Mouse (Mus musculus): ENCODE data around the gene Med27. TPM values are rescaled to one million over a fixed set of nuclear protein-coding genes. Genes with fewer than 3 reads are reported as not detected.

Med27 gene
- polyA plus RNA-seq, 1 experiment: 73.2 TPM

DNA sequence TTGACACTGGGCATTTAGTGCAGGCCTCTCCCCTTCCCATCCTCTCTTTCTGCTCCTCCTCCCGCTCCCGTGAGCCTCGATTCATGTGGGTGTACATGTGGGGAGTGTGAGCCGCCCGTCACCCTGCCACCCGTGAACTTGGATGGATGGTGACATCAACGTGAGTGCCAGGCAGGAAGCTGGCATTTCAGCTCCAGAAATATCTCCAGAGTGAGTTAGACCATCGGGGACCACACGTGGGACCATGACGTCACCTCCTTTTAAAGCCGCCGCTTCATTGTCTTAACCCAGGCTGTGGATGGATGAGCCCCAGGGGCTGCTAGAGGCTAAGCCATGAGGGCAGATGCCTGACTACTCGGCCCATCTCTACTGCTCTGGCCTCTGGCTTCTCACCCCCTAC is 195.4 kb downstream of the Med27 start:
- H3K4me1 ChIP-seq (replicated peaks; ENCODE audit: control insufficient read depth, insufficient read depth, low read length): no peaks in the 10 kb centered on the region
- H3K4me3 ChIP-seq (ENCODE audit: control insufficient read depth, insufficient read depth, low read length): no peak overlapping the region
- no peak for DNase-seq
- 66% methylated on average over 13 of the region's 13 CpGs for WGBS
- no peak overlapping the region for H3K27ac ChIP-seq (ENCODE audit: control insufficient read depth, insufficient read depth, low read length)
- no peaks in the 10 kb centered on the region for H3K36me3 ChIP-seq (ENCODE audit: control insufficient read depth, insufficient read depth, low read length)
- H3K27me3 ChIP-seq (ENCODE audit: control insufficient read depth, insufficient read depth, low read length): no peaks in the 10 kb centered on the region
- no peak for TF ChIP-seq CTCF (IDR thresholded peaks at IDR 0.05; ENCODE audit: borderline replicate concordance, control insufficient read depth, extremely low read depth, insufficient read depth, low read length, poor library complexity)
- TF ChIP-seq POLR2A (IDR thresholded peaks at IDR 0.05; ENCODE audit: control insufficient read depth, extremely low read depth, insufficient read depth, low read length, poor library complexity): no peak

DNA sequence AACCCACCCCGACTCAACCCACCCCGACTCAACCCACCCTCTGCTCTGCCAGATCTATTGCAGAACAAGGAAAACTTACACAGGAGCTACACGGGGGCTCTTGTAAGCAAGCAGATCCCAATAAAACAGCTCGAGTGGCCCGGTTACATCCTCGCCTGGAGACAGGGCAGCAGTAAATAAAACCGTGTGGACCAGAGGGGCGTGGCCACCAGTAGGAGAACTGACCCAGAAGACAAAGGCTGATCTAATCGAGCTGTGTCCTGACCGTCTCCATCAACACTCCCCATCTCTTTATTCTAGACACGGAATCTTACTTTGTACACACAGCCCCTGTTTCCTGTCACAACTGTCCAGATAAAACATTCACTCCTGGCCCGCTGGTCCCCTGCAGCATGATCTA is 200.0 kb downstream of the Med27 start:
- no peaks in the 10 kb centered on the region for H3K4me1 ChIP-seq (replicated peaks; ENCODE audit: control insufficient read depth, insufficient read depth, low read length)
- H3K36me3 ChIP-seq (ENCODE audit: control insufficient read depth, insufficient read depth, low read length): no peaks in the 10 kb centered on the region
- H3K27ac ChIP-seq (ENCODE audit: control insufficient read depth, insufficient read depth, low read length): no peak overlapping the region
- TF ChIP-seq CTCF (IDR thresholded peaks at IDR 0.05; ENCODE audit: borderline replicate concordance, control insufficient read depth, extremely low read depth, insufficient read depth, low read length, poor library complexity) (no peak), POLR2A (IDR thresholded peaks at IDR 0.05; ENCODE audit: control insufficient read depth, extremely low read depth, insufficient read depth, low read length, poor library complexity) (no peak)
- DNase-seq: no peak
- WGBS: 41% methylated on average over 12 of the region's 12 CpGs
- no peaks in the 10 kb centered on the region for H3K27me3 ChIP-seq (ENCODE audit: control insufficient read depth, insufficient read depth, low read length)
- H3K4me3 ChIP-seq (ENCODE audit: control insufficient read depth, insufficient read depth, low read length): no peak overlapping the region

DNA sequence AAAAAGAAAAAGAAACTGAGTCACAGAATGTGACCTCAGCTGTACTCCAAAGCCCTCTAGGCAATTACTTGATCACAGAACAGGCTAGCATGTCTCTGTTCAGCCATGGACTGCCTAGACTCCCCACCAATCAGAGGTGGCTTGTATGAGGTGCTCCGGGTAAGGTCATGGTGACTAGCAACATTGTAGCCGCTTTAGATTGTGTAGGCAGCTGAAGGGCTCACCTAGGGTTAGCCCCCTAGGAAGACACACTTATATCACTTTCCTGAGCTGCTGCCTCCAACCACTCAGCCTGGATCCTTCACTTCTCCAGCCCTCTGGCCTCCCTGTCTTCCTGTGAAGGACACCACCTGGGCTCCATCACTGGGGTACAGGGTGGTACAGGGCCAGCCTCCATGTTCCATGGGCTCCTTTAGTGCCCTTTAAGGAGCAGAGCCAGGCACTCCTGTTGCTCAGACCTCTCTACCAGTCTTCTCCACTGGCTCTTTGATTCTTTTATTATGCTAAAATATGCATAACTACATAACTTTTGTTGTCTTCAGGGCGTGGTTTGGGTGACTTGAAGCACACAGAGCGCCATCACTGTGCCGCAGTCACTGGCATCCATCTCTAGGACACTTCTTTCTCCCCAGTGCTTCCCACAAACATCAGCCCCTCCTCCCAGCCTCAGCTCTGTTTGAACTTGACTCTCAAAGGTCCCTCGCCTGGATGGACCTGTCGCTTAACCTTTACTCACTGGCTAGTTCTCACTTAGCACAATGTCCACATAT is 205.4 kb downstream of the Med27 start:
- Histone ChIP-seq H3K27me3 (ENCODE audit: control insufficient read depth, insufficient read depth, low read length) (no peaks in the 10 kb centered on the region), H3K27ac (ENCODE audit: control insufficient read depth, insufficient read depth, low read length) (no peak overlapping the region), H3K36me3 (ENCODE audit: control insufficient read depth, insufficient read depth, low read length) (no peaks in the 10 kb centered on the region), H3K4me1 (replicated peaks; ENCODE audit: control insufficient read depth, insufficient read depth, low read length) (no peaks in the 10 kb centered on the region), H3K4me3 (ENCODE audit: control insufficient read depth, insufficient read depth, low read length) (no peak overlapping the region)
- 91% methylated on average over 7 of the region's 7 CpGs for WGBS
- TF ChIP-seq CTCF (IDR thresholded peaks at IDR 0.05; ENCODE audit: borderline replicate concordance, control insufficient read depth, extremely low read depth, insufficient read depth, low read length, poor library complexity) (no peak), POLR2A (IDR thresholded peaks at IDR 0.05; ENCODE audit: control insufficient read depth, extremely low read depth, insufficient read depth, low read length, poor library complexity) (no peak)
- DNase-seq: no peak

DNA sequence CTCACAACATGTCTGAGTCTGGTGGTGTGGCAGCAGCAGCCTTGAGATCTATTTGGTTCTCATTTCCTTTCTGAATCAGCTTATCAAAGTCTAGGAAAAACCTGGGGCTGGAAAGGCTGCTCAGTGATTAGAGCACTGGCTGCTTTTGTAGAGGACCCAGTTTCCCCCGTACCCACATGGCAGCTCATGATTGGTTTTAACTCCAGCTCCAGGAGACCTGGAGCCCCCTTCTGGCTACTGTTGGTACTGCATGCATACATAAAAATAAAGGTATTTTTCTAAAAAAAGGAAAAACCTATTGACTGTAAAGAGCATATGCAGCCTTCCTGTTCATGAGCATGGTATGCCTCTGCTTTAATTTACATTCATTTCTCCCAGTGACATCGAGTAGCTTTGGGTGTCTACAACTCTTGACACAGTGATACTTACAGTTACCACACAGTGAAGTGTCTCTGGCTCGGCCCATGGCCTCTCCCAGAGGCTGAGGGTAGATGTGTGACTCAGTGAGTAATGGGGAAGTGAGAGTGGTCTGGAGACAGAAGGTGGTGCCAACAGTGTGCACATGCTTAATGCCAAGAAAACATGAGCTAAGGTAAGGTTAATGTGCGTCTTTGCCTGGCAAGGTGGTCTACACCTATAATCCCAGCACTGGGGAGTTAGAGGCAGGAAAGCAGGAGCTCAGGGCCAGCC is 207.5 kb downstream of the Med27 start:
- Histone ChIP-seq H3K27ac (ENCODE audit: control insufficient read depth, insufficient read depth, low read length) (no peak overlapping the region), H3K27me3 (ENCODE audit: control insufficient read depth, insufficient read depth, low read length) (no peaks in the 10 kb centered on the region), H3K4me3 (ENCODE audit: control insufficient read depth, insufficient read depth, low read length) (no peak overlapping the region), H3K36me3 (ENCODE audit: control insufficient read depth, insufficient read depth, low read length) (no peaks in the 10 kb centered on the region), H3K4me1 (replicated peaks; ENCODE audit: control insufficient read depth, insufficient read depth, low read length) (no peaks in the 10 kb centered on the region)
- TF ChIP-seq POLR2A (IDR thresholded peaks at IDR 0.05; ENCODE audit: control insufficient read depth, extremely low read depth, insufficient read depth, low read length, poor library complexity): no peak
- no peak for TF ChIP-seq CTCF (IDR thresholded peaks at IDR 0.05; ENCODE audit: borderline replicate concordance, control insufficient read depth, extremely low read depth, insufficient read depth, low read length, poor library complexity)
- peak; percentile 26 for DNase-seq
- 65% methylated on average over 4 of the region's 4 CpGs for WGBS

DNA sequence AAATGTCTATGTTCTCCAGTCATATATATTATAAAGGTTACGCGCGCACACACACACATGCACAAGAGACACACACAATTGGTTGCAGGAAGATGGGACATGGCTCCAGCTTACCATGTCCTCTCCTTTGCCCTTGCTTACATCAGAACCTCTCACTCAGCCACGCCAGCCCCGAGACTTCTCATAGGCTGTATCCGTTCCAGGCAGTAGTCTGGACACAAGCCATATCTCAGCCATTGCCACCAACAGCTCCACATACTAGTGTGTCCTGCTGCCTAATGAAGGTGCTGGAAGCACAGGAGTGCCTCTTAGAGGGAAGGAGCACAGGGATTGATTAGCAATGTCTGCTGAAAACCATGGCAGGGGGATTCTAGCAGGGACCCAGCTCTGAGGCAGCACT is 211.9 kb downstream of the Med27 start:
- DNase-seq: no peak
- TF ChIP-seq POLR2A (IDR thresholded peaks at IDR 0.05; ENCODE audit: control insufficient read depth, extremely low read depth, insufficient read depth, low read length, poor library complexity): no peak
- TF ChIP-seq CTCF (IDR thresholded peaks at IDR 0.05; ENCODE audit: borderline replicate concordance, control insufficient read depth, extremely low read depth, insufficient read depth, low read length, poor library complexity): no peak
- H3K27ac ChIP-seq (ENCODE audit: control insufficient read depth, insufficient read depth, low read length): no peak overlapping the region
- no peaks in the 10 kb centered on the region for H3K27me3 ChIP-seq (ENCODE audit: control insufficient read depth, insufficient read depth, low read length)
- no peaks in the 10 kb centered on the region for H3K36me3 ChIP-seq (ENCODE audit: control insufficient read depth, insufficient read depth, low read length)
- H3K4me3 ChIP-seq (ENCODE audit: control insufficient read depth, insufficient read depth, low read length): no peak overlapping the region
- WGBS: 88% methylated on average over 6 of the region's 6 CpGs
- H3K4me1 ChIP-seq (replicated peaks; ENCODE audit: control insufficient read depth, insufficient read depth, low read length): 0 out of 2 replicates have a peak, but pooled peaks cover under 1% of the 10 kb centered on the region

DNA sequence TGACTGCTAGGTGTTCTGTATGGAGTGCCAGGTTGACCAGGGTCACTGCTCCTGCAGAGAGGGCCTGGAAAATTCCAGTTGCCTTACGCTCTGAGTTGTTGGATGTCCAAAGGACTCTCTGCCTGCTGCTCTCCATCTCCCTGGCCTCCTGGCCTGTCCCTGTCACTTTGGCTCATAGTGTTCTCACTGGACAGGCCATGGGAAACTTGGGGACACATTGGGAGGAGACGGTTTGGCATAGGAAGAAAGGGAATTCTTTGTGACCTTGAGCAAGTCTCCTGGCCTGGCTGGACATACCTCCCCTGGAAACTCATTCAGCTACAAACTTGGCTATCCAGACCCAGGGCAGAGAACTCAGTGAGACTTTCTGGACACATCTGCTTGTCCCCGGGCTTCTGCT is 213.3 kb downstream of the Med27 start:
- Histone ChIP-seq H3K27me3 (ENCODE audit: control insufficient read depth, insufficient read depth, low read length) (no peaks in the 10 kb centered on the region), H3K36me3 (ENCODE audit: control insufficient read depth, insufficient read depth, low read length) (no peaks in the 10 kb centered on the region), H3K27ac (ENCODE audit: control insufficient read depth, insufficient read depth, low read length) (no peak overlapping the region), H3K4me3 (ENCODE audit: control insufficient read depth, insufficient read depth, low read length) (no peak overlapping the region), H3K4me1 (replicated peaks; ENCODE audit: control insufficient read depth, insufficient read depth, low read length) (0 out of 2 replicates have a peak, but pooled peaks cover 4% of the 10 kb centered on the region)
- WGBS: 93% methylated on average over 3 of the region's 3 CpGs
- no peak for TF ChIP-seq POLR2A (IDR thresholded peaks at IDR 0.05; ENCODE audit: control insufficient read depth, extremely low read depth, insufficient read depth, low read length, poor library complexity)
- TF ChIP-seq CTCF (IDR thresholded peaks at IDR 0.05; ENCODE audit: borderline replicate concordance, control insufficient read depth, extremely low read depth, insufficient read depth, low read length, poor library complexity): no peak
- no peak for DNase-seq
